Mouse (Mus musculus): ENCODE measurements around the gene Agtrap. TPM values are rescaled to one million over a fixed set of nuclear protein-coding genes. Genes with fewer than 3 reads are reported as not detected.

The Agtrap gene
- 16.5 TPM for polyA plus RNA-seq (2014; fragmentation: Illumina TruSeq; extraction: RNeasy Lipid Tissue Mini Kit (QIAGEN cat#74804); ENCODE audit: insufficient read depth, low read depth, low replicate concordance)

DNA sequence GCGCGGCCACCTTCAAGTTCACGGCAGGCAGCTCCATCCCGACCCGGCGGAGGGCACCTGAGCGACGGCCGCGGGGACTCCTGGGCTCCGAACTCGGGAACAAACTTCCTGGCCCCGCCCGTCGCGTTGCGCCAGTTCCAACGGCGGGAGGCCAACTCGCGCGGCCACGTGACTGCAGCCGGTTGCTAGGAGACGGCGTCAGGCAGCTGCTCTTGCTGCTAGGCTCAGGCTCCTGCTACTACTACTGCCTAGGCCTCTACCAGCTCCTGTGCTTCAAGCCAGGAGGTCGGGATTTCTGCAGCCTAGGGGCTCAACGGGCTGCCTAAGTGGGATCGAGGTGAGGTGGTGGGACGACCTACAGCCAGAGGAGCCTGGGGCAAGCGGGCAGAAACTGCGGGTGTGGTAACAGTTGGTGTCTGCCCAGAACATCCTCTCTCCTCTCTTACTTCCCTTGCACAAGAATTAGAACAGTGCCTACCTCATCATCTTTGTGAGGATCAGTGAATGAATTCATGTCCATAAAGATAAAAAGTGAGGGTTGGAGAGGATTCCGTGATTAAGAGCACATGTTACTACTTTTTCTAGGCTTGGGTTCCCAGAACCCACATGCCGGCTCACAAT is at the start of gene Agtrap:
Gene Agtrap, minus strand, starts transcription at position 125 of the 621 bp plus-strand sequence.

DNA sequence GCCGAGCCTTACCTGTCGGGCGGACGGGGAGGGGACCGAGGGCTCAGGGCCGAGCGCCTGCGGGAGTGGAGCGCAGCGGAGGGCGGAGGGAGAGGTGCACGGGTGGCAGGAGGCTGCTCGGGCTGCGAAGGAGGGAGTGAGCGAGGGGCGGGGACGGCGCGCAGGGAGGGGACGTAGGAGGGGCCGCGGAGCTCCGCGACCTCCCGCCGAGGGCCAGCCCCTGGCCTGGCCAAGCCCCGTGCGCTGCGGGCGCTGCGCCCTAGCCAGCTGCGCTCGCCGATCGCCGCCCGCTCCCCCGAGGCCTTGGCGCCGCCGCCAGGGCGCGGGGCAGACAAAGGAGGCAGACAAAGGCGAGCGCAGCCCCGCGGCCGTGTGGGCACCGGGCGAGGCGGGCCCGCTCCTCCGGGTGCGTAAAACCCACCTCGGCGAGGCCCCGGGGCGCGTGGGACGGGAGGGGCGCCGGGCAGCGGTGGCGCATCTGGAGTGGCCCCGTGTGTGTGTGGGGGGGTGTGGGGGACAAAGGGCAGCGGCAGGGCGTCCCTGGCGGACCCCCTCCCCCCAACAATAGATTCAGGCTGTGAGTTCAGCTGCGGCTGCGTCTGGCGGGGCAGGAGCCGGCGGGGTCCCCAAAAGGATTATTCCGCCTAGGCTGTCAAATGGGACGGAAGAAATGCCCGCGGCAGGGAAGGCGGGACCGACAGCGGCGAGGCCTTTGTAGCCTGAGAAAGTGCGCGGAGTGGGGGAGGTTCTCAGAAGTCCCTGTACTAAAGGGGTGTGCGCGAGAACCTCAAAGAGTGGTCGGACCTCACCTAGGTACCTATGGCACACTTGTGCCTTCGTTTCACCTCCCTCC is 43.0 kb upstream of the Agtrap start, which contains the start of gene Draxin:
Gene Draxin, minus strand, starts transcription at position 138 of the 853 bp plus-strand sequence.

DNA sequence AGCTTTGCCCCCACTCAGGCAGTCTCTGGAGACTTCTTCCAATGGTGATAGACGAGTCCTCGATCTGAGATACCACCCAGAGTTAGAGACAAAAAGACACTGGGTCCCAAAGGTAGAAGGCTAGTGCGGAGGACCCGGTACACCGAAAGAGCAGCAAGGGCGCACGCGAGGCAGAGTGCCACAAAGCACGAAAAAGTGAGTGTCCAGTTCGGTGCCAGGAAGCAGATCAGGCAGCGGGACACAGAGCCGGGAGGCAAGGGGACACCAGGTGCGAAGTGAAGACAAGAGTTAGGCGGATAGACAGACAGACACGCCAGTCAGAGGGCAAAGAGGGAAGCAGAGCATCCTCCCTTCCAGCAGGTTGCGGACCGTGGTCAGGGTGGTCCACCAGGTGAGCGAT is 42.3 kb upstream of the Agtrap start, which contains the start of gene Mad2l2:
Gene Mad2l2, plus strand, starts transcription at position 252 of the 400 bp plus-strand sequence.

DNA sequence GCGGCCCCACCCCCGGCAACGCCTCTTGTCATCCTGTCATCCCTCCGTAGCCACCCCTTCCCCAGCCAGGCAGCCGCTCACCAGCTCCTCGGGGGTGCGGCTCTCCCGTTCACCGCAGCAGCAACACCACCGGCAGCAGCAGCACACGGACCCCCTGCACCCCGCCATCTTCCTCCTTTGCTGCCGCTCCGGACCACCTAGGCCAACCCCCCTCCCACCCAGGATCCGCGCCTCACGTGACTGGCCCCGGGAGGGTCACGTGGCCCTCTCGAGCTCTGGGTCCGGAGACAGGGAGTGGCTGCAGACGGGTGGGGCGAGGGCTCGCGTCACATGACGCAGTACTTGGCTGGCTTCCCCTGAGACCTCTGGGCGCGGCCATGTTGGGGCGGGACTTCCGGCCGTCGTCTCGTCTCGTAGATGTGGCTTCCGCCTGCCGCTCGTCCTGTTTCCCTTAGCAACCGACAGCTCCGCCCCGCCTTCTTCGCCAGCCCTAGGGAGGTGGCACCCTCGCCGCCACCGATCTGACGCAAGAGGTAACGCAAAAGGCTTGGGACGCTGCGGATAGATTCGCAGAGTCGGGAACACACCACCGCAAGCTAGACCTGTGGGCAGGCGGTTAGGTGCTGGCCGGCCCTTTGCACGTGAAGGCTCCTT is 49.1 kb downstream of the Agtrap start, which contains the start of the genes Clcn6 and Mthfr:
Gene Clcn6, minus strand, starts transcription at position 222 of the 654 bp plus-strand sequence.
Gene Mthfr, plus strand, starts transcription at position 478 of the 654 bp plus-strand sequence.

Other genes starting within 250 kb of the Agtrap start
- 3.1 TPM for gene Zfp933, start 239.7 kb downstream of the Agtrap start, polyA plus RNA-seq (2014; fragmentation: Illumina TruSeq; extraction: RNeasy Lipid Tissue Mini Kit (QIAGEN cat#74804); ENCODE audit: insufficient read depth, low read depth, low replicate concordance)
- 19.0 TPM for gene Miip, start 219.2 kb downstream of the Agtrap start, polyA plus RNA-seq (2014; fragmentation: Illumina TruSeq; extraction: RNeasy Lipid Tissue Mini Kit (QIAGEN cat#74804); ENCODE audit: insufficient read depth, low read depth, low replicate concordance)
- gene Fv1, start 219.1 kb downstream of the Agtrap start, polyA plus RNA-seq (2014; fragmentation: Illumina TruSeq; extraction: RNeasy Lipid Tissue Mini Kit (QIAGEN cat#74804); ENCODE audit: insufficient read depth, low read depth, low replicate concordance), result 2.6 TPM
- 20.6 TPM for gene Mfn2, start 183.3 kb downstream of the Agtrap start, polyA plus RNA-seq (2014; fragmentation: Illumina TruSeq; extraction: RNeasy Lipid Tissue Mini Kit (QIAGEN cat#74804); ENCODE audit: insufficient read depth, low read depth, low replicate concordance)
- 16.9 TPM for gene Plod1, start 151.3 kb downstream of the Agtrap start, polyA plus RNA-seq (2014; fragmentation: Illumina TruSeq; extraction: RNeasy Lipid Tissue Mini Kit (QIAGEN cat#74804); ENCODE audit: insufficient read depth, low read depth, low replicate concordance)
- 26.4 TPM for gene 2510039O18Rik, start 147.1 kb downstream of the Agtrap start, polyA plus RNA-seq (2014; fragmentation: Illumina TruSeq; extraction: RNeasy Lipid Tissue Mini Kit (QIAGEN cat#74804); ENCODE audit: insufficient read depth, low read depth, low replicate concordance)
- 0.69 TPM for gene Nppb, start 102.2 kb downstream of the Agtrap start, polyA plus RNA-seq (2014; fragmentation: Illumina TruSeq; extraction: RNeasy Lipid Tissue Mini Kit (QIAGEN cat#74804); ENCODE audit: insufficient read depth, low read depth, low replicate concordance)
- gene Nppa, start 87.3 kb downstream of the Agtrap start, polyA plus RNA-seq (2014; fragmentation: Illumina TruSeq; extraction: RNeasy Lipid Tissue Mini Kit (QIAGEN cat#74804); ENCODE audit: insufficient read depth, low read depth, low replicate concordance), result 73.5 TPM
- gene Clcn6, start 49.2 kb downstream of the Agtrap start, polyA plus RNA-seq (2014; fragmentation: Illumina TruSeq; extraction: RNeasy Lipid Tissue Mini Kit (QIAGEN cat#74804); ENCODE audit: insufficient read depth, low read depth, low replicate concordance), result 4.0 TPM
- 11.0 TPM for gene Mthfr, start 49.0 kb downstream of the Agtrap start, polyA plus RNA-seq (2014; fragmentation: Illumina TruSeq; extraction: RNeasy Lipid Tissue Mini Kit (QIAGEN cat#74804); ENCODE audit: insufficient read depth, low read depth, low replicate concordance)
- gene Mad2l2, start 42.4 kb upstream of the Agtrap start, polyA plus RNA-seq (2014; fragmentation: Illumina TruSeq; extraction: RNeasy Lipid Tissue Mini Kit (QIAGEN cat#74804); ENCODE audit: insufficient read depth, low read depth, low replicate concordance), result 13.9 TPM
- gene Draxin, start 42.7 kb upstream of the Agtrap start, polyA plus RNA-seq (2014; fragmentation: Illumina TruSeq; extraction: RNeasy Lipid Tissue Mini Kit (QIAGEN cat#74804); ENCODE audit: insufficient read depth, low read depth, low replicate concordance), result 0.10 TPM
- 47.4 TPM for gene Fbxo6, start 64.1 kb upstream of the Agtrap start, polyA plus RNA-seq (2014; fragmentation: Illumina TruSeq; extraction: RNeasy Lipid Tissue Mini Kit (QIAGEN cat#74804); ENCODE audit: insufficient read depth, low read depth, low replicate concordance)
- 7.6 TPM for gene Fbxo44, start 72.5 kb upstream of the Agtrap start, polyA plus RNA-seq (2014; fragmentation: Illumina TruSeq; extraction: RNeasy Lipid Tissue Mini Kit (QIAGEN cat#74804); ENCODE audit: insufficient read depth, low read depth, low replicate concordance)
- 3.5 TPM for gene Fbxo2, start 72.6 kb upstream of the Agtrap start, polyA plus RNA-seq (2014; fragmentation: Illumina TruSeq; extraction: RNeasy Lipid Tissue Mini Kit (QIAGEN cat#74804); ENCODE audit: insufficient read depth, low read depth, low replicate concordance)
- gene Disp3, start 199.9 kb upstream of the Agtrap start, polyA plus RNA-seq (2014; fragmentation: Illumina TruSeq; extraction: RNeasy Lipid Tissue Mini Kit (QIAGEN cat#74804); ENCODE audit: insufficient read depth, low read depth, low replicate concordance), result not detected